Comparison of ENCODE assay signal across 35 mouse cellular contexts in genomic region chrX:107116333-107116732, GRCm38 (mm10). TPM values are rescaled to one million over a fixed set of nuclear protein-coding genes. Genes with fewer than 3 reads are reported as not detected.
"Had no signal": no experiment of that assay in that cellular context is flagged by ENCODE, and none has a peak within 500 bp of the region (broad histone marks: within the 10 kb centered on the region; RNA-seq: fewer than 3 reads in every experiment).

No protein-coding gene starts in this region.

- H3K4me1 ChIP-seq: heart, embryonic 13.5 days; heart, embryonic 15.5 days; hindbrain, embryonic 13.5 days; hindbrain, embryonic 15.5 days; kidney, embryonic 15.5 days; limb, embryonic 10.5 days; limb, embryonic 12.5 days; liver, embryonic 13.5 days had no signal

- H3K36me3 ChIP-seq: heart, embryonic 13.5 days; heart, embryonic 15.5 days; hindbrain, embryonic 13.5 days; hindbrain, embryonic 15.5 days; kidney, embryonic 15.5 days; limb, embryonic 10.5 days; limb, embryonic 12.5 days; liver, embryonic 13.5 days had no signal

- H3K27ac ChIP-seq: gastrocnemius, adult 2 months; heart, adult 2 months; heart, embryonic 13.5 days; heart, embryonic 15.5 days; hindbrain, embryonic 13.5 days; hindbrain, embryonic 15.5 days; hindbrain, postnatal 0 days; kidney, embryonic 15.5 days; kidney, postnatal 0 days; layer of hippocampus, adult 2 months; left cerebral cortex, adult 2 months; limb, embryonic 10.5 days; limb, embryonic 12.5 days; liver, embryonic 13.5 days had no signal

- DNase-seq: gastrocnemius, adult 2 months; gastrocnemius, postnatal 10 days; gastrocnemius, postnatal 25 days; heart, adult 11 months; heart, adult 2 months; heart, postnatal 14 days; heart, postnatal 36 days; kidney, adult 11 months; kidney, adult 2 months; kidney, adult 9 months; kidney, postnatal 14 days; kidney, postnatal 36 days; liver; liver, embryonic 13.5 days had no signal

- H3K9me3 ChIP-seq: heart, embryonic 13.5 days; heart, embryonic 15.5 days; hindbrain, embryonic 13.5 days; hindbrain, embryonic 15.5 days; kidney, embryonic 15.5 days; limb, embryonic 10.5 days; limb, embryonic 12.5 days; liver, embryonic 13.5 days had no signal

- H3K27me3 ChIP-seq: heart, embryonic 13.5 days; heart, embryonic 15.5 days; hindbrain, embryonic 13.5 days; hindbrain, embryonic 15.5 days; limb, embryonic 12.5 days; liver, embryonic 13.5 days had no signal

- H3K4me2 ChIP-seq: heart, embryonic 11.5 days; heart, embryonic 13.5 days; heart, embryonic 15.5 days; hindbrain, embryonic 13.5 days; hindbrain, embryonic 15.5 days; kidney, embryonic 15.5 days; limb, embryonic 12.5 days; liver, embryonic 11.5 days; liver, embryonic 13.5 days had no signal

- H3K9ac ChIP-seq: heart, embryonic 13.5 days; heart, embryonic 15.5 days; hindbrain, embryonic 13.5 days; hindbrain, embryonic 15.5 days; kidney, embryonic 15.5 days; limb, embryonic 12.5 days; liver, embryonic 13.5 days had no signal

- ATAC-seq: hindbrain, postnatal 0 days; intestine, embryonic 16.5 days had no signal

- H3K4me3 ChIP-seq: gastrocnemius, adult 2 months; heart, adult 2 months; heart, embryonic 13.5 days; heart, embryonic 15.5 days; hindbrain, embryonic 13.5 days; hindbrain, embryonic 15.5 days; kidney, embryonic 15.5 days; layer of hippocampus, adult 2 months; left cerebral cortex, adult 2 months; limb, embryonic 10.5 days; limb, embryonic 12.5 days; liver, embryonic 13.5 days had no signal

RNA-seq across cellular contexts. Expression of gene P2ry10, which starts 28.0 kb away (rescaled TPM):
- total RNA-seq: gastrocnemius, adult 2 months; gastrocnemius, postnatal 25 days; hindbrain, postnatal 0 days; layer of hippocampus, adult 2 months; layer of hippocampus, postnatal 10 days; layer of hippocampus, postnatal 25 days; left cerebral cortex, adult 2 months; left cerebral cortex, postnatal 14 days; left cerebral cortex, postnatal 36 days had no signal
- polyA plus RNA-seq: heart, embryonic 11.5 days; heart, embryonic 13.5 days; heart, postnatal 0 days; hindbrain, embryonic 11.5 days; hindbrain, embryonic 13.5 days; hindbrain, embryonic 15.5 days; hindbrain, postnatal 0 days; intestine, embryonic 14.5 days; limb, embryonic 12.5 days had no signal
